Mouse (Mus musculus) A20 (cell line): ENCODE results near the gene Avp.
"Not testable (repeated sequence)": the region's sequence is repeated elsewhere in the genome, so short reads cannot be mapped to it uniquely, and the experiment has no call there.

Experiments
- DNase-seq: peaks from one replicate; pipeline ENCODE4 v3.0.0-alpha.2; 2011; ENCODE audit warnings: low read depth, low spot score

Avp gene

DNA sequence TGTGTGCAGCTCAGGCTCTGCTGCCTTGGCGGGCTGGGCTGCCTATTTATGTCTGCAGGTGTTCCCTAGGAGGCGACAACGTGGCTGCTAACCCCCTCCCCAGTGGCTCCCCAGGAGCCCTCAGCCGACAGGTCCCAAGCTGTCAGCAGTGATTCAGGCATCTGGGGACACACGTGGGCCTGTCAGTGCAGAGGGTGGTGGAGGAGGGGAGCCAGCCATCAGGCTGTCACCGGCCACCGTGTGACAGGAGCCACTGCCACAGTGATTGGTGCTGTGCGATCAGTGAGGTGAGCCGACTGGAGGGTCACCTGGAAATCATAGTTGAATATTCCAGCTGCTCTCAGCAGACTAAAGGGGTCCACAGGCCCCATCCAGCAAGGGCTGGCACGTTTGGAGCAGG is at the start of gene Avp:
TSS of gene Avp (minus strand) at position 3 of the 400 bp plus-strand sequence.
- no peak for DNase-seq

DNA sequence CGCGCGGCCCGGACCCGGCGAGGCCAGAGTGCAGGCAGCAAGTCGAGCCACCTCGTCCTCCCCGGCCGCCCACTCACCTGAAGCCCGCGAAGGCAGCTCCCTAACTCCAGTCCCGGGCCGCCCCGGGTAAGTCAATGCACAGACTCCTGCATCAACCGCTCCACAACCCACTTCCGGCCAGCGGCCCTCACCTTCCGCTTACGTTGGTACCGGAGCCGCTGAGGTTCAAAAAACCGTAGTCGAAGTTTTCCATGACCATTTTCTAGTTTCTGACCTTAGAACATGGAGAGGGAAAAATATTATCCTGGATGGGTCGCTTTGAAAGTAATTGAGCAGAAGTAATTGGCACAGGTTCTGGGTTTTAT is 47.5 kb upstream of the Avp start, which contains the start of the genes Fastkd5 and Ubox5:
TSS of gene Fastkd5 (minus strand) at position 189 of the 365 bp plus-strand sequence.
TSS of gene Ubox5 (minus strand) at position 200 of the 365 bp plus-strand sequence.
- peak; percentile 94 for DNase-seq

DNA sequence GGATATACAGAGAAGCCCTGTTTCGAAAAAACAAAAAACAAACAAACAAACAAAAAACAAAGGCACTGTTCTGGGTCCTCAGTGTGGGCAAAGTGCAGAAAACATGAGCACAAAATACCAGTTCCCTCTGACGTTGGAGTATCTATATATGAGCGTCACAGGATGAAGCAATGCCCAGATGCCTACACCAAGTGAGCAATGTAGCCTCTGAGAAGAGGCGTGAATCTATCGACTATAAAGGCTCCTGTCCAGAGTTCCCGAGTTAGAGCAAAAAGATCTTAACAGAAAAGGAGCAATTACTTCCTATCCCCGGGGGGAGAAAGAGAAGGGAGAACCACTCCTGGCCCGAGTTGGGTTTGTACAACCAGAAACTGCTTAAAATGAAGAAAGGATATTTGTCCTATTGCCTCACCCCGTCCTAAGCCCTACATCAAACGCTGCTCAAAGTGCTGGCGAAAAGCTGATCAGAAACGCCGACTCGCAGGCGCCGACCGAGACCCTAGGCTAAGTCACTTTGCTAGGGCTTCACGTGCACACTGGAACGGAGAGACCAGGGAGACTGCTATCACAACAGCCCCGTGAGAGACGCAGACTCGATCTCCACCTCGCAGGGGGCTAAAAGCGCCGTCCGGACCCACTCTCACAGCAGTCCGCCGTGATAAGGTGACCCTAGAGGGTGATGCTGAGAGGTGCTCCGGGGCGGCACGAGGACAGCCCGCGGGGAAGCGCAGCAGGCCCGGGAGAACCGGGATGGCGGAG is 46.9 kb upstream of the Avp start:
- no peak for DNase-seq

DNA sequence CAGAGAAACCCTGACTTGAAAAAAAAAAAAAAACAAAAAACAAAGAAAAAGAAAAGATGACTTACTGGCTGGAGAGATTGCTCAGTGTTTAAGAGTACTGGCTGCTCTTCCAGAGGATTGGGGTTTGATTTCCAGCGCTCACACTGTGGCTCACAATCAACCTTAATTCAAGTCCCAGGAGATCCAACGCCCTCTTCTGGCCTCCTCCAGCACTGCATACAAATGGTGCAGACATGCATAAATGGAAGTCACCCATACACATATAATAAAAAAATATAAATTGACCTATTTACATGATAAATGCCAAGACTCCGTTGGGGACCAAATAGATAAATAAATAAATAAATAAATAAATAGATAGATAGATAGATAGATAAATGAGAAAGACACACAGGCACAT is 46.1 kb upstream of the Avp start:
- DNase-seq: peak; percentile 51

DNA sequence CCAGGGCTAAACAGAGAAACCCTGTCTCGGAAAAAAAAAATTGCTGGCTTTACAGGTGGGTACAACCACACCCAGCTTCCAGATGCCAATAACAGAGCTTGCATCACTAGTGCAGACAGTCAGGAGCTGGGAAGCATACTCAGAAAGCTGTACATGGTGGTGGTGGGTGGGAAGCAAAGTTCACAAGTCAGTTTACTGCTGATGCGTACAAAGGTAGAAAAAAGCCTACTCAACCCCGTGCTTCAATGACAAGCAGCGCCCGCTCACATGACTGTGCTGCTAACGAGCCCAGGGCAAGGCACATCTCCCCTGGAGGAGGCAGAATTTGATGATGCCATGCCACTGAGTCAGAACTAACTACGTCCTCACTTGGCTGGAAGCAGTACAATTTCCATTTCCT is 36.6 kb upstream of the Avp start:
- DNase-seq: no peak

DNA sequence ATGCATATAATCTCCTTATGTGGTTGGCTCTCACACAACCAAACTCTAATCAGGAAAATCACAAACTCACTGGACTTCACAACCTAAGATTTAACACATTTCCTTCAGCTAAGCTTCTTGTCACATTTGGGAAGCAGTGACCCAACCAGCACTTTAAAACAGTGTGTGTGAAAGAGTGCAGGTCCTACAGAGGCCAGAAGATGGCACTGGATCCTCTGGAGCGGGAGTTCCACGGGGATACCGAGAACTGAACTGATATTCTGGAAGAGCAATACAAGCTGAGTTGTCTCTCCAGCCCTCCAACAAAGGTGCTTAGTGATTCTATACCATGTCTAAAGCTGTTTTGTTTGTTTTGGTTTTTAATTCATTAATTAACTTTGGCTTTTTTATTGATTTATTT is 30.7 kb upstream of the Avp start:
- DNase-seq: peak; percentile 35

DNA sequence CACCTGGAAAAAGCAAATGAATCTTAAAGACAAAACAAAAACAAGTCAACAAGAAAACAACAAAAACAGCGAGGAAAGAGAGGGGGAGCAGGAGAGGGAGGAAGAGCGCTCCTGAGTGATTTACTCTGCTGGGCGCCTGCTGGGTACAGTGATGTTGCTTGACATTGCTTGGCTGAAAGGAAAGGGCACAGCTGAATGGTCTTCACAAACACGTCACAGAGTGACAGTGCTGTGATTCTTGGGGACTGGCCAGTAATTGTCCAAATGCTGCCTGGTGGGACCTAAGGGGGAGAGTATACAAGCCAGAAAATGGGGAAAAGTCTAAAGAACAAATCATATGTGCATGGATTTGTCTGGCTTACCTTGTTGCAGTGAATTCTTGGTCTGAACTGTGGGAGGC is 19.8 kb upstream of the Avp start:
- DNase-seq: no peak

DNA sequence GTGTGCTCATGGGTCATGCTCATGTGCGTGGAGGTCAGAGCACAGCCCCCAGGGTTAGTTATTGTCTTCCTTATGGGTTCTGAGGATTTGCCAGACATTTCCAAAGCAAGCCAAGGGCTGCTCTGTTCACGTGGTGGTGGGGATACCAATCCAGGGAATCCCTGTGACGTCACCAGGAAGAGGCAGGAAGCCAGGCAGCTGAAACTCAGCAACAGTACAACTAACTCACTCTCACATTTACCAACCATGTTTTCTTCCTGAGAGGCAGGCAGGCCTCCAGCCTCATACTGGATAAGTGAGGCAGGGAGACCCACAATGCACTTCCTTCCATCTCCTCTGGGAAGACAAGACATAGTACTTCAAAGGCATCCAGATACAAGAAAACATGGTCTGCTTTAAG is 16.0 kb upstream of the Avp start:
- DNase-seq: no peak

DNA sequence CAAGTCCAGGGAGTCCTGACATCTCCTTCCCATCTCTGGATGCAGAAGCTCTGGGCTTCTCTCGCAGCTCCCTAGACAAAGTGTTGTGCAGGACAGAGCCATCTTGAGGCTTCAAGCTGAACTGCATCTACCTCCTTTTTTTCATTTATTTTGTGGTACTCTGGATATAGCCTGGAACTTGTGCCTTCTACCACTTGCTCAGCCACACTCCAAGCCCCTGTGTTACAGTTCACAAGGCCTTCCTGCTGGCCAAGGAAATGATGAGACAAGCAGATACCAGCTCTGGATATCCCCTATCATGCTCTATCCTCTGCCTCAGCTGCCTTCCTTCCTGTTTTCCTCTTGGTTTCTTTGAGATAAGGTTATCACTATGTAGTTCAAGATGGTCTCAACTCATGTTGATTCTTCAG is 15.3 kb upstream of the Avp start:
- DNase-seq: peak; percentile 42

DNA sequence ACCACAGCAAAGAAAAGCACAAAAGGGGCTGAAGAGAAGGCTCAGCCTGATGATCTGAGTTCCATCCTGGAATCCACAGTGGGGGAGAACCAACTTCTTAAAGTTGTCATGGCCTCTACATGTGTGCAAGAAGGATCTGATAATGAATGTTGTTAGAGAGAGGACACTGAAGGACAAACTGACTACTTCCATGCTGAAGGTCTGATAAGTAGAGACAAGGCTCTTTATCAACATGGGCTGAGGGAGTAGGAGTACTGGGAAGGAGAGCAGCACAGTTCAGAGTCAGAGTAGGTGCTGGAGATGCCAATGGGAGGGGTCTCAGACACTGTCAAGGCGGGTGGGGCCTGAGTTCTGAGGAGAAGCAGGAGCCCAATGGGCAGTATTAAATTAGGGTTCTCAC is 13.2 kb upstream of the Avp start:
- DNase-seq: no peak

DNA sequence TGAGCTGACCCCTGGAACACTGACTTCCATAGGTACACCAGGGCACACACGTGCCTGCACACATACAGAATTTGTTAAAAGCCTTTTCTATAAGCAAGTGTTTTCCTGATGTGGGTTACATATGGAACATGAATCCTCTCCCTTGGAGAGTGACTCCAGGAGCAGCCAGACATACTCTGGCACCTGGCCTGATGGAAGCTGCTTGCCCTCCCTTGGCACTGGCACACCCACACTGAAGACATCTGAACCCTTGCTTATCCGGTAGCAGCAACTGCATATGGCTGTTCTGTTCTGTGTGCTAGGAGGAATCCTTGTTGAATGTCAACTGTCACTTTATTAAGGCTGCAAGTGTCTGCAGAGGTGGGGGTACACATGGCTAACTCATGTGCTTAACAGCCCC is 8.7 kb upstream of the Avp start:
- no peak for DNase-seq

DNA sequence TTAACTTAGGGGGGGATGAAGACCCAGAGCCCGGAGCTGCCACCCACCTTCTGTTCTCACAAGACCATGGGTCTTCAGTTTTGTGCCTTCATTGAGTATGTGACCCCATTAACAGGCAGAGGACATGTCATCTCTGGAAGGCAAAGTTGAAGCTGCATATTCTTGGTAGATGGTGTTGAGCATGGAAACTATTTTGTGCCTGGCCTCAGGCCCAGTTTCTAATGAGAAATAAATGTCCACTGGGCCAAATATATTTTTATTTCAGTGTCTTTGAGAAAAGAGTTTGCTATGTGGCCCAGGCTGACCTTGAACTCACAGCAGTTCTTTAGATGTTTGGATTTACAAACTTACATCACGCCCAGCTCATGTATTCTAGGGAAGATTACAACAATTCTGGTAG is 7.4 kb upstream of the Avp start:
- DNase-seq: no peak

DNA sequence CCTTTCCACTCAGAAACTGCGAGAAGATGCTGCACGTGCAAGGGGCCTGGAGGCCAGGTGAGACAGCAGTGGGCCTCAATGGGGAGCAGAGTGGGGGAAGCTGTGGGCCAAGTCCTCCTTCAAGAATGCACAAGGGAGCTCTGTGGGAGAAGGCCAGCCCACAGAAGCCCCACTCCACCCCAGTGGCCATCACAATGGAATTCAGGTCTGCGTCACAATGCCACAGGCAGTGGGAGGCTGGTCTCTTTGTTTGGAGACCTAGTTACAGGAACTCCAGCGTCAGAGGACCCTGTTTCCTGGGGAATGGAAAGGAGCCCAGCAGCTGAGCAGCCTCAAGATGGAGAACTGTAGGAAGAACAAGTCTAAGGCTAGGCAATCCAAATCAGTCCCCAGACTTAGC is 6.8 kb upstream of the Avp start:
- no peak for DNase-seq

DNA sequence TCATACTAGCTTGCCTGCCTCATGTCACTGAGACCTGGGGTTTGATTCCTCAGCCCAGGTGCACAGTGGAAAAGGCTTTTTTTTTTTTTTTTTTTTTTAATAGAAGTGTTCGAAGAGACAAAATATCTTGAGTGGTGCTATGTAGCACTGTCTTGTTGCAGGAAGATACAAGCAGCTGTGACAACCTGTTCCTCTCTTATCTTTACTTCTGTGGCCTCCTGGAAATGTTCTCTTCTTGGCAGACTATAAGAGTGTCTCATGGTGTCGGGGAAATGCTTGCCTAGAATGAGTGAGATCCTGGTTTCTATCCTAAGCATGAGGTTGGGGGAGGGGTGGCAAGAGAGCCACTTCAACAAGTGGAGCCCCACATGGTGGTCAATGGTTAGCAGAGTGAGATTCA is 6.0 kb upstream of the Avp start:
- no peak for DNase-seq

DNA sequence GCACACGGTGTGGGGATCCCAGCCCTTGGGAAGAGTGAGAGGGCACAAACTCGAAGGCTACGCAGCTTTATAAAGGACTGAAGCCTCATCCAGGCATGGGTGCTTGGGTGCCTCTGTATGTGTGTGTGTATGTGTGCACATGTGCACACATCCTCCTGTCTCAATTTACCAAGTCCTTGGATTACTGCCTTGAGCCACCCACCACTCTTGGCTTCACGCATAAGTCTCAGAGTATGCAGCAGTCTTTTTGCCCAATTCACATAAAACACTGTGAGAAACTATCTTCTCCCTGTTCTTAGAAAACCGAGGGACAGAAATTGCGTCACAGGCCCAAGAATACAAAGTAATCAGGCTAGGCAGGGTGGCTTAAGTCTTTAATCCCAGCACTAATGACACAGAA is 3.7 kb upstream of the Avp start:
- DNase-seq: no peak

DNA sequence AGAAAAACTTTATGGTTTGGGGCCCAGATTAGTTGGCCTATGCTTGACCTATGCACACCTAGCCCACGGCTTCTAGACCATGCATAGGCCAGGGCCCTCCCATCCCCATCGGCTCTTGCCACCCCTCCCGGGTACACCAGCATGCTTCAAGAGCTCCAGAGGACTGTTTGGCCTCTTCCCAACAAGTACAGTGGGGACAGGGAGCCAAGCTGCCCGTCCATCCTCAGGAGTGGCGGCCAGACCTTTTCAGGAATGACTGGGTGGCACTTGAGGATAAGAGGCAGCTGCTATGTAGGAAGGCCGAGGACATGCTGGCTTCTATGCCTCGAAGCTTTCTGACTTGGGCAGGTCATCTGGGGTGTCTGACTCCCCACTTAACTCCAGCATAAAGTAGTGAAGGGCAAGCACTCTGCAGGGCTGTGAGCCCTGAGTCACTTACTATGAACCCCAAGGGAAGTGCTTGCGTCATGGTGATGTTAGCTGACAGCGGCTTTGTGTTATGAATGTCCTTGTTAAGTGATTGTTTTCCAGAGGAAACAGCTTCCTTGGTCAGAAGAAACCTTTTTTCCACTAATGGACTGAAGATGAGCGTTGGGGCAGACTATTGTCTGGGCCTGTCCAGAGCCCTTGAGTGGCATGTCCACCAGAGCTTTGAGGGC is 1.7 kb upstream of the Avp start:
- no peak for DNase-seq

DNA sequence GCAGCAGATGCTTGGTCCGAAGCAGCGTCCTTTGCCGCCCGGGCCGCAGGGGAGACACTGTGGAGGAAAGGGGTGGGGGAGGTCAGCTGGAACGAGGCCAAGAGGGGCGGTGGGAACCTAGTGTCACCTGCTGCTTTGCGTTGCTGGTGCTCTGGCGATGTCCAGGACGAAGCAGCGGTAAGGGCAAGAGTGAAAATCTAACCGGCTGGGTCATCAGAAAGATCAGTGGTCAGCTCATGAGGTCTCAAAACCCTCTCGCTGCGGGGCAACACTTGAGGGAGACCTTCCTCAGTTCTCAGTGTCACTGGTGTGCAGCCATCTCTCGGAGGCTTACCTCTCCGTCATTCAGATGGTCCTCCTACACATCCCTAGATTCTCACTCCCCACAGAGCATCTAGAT is 1.2 kb downstream of the Avp start:
- no peak for DNase-seq

DNA sequence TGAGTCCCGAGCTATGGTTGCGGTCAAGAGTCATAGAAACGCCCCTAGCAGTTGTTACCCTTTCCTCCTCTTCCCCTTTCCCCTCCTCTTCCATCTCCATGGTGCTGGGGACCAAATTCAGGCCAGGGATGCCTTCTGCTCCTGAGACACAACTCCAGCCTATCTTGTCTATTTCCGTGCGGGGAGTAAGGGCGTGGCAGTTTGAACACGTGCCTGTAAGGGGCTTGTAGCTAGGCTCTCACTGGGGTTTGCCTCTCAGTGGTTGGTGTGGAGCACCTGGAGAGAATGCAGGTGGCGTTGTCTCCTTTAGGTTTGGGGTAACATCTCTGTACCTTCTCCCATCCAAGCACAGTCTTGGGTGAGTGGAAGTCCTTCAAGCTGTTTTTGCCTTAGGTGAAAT is 2.6 kb downstream of the Avp start:
- DNase-seq: no peak

DNA sequence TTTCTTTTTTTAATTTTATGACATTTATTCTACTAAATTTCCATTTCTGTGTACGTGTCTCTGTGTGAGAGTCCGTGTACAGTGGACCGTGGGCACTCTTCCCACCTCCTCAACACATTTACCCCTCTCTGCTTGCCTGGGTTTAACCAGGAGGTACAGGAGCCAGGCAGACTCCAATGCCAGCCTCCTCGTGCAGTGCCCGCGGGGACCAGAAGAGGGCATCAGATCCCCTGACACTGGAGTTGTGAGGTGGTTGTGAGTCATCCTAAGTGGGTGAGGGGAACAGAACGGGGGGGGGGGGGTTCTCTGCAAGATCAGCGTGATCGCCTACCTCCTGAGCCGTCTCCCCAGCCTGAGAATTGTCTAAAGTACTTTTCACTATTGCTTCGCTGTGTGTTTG is 4.2 kb downstream of the Avp start:
- peak; percentile 75 for DNase-seq

DNA sequence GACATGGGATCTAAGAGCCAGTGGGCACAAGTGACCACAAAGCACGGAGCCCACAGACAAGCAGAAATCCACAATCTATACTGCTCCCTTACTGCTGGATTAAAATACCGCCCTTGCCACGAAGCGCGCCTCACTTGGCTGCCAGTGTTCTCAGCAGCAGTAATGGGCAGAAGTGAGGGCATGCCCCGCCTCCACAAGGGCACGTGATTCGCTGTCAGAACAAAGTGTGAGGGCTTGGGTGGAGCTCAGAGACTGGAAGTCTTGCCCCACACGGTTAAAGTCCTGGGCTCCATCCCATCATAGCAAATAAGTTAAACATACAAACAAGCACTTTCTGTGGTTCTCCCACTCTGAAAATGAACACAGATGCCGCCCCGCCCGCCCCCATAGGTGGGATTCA is 4.7 kb downstream of the Avp start:
- peak; percentile 86 for DNase-seq

DNA sequence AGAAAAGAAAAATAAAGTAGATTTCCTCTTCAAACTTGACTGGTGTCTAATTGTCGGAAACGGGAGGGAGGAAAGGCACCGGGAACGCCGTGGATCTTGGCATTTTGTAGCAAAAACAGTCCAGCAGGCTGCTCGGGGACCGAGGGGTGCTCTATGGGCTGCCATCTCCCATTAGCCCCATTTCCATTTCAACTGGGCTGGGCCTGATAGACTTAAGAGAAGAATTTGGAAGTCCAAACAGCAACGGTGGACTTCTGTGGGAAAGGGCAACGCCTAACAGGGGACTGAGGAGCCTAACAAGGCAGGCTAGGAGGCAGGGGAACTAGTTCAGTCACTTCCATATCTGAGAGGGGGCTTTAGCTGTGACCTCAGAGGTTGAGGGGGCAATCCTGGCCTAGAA is 5.3 kb downstream of the Avp start:
- no peak for DNase-seq

DNA sequence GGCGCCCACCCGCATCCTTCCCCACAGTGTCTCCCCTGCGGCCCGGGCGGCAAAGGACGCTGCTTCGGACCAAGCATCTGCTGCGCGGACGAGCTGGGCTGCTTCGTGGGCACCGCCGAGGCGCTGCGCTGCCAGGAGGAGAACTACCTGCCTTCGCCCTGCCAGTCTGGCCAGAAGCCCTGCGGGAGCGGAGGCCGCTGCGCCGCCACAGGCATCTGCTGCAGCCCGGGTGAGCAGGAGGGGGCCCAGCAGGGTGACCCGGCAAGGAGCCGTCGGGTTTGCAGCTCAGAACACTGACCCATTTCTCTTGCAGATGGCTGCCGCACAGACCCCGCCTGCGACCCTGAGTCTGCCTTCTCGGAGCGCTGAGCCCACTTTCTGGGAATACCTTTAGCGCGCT is 5.8 kb downstream of the Avp start:
- DNase-seq: not testable (repeated sequence)

DNA sequence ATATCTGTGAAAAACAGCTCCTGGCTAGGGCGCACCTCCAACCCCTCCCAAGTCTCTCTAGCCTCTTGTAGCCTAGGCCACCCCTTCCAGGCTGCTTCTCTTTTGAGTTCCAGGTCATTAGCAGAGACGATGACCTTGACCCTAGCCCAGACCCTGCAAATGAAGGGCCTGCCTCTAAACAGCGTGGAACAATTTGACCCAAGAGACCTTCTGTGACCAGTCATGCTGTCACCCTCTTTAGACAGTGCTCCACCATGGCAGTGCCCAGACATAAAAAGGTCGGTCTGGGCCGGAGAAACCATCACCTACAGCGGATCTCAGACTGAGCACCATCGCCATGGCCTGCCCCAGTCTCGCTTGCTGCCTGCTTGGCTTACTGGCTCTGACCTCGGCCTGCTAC is 6.5 kb downstream of the Avp start, which contains the start of gene Oxt:
TSS of gene Oxt (plus strand) at position 301 of the 400 bp plus-strand sequence.
- no peak for DNase-seq
